Mouse (Mus musculus): Measurements from ENCODE around the gene Smtnl2. TPM values are rescaled to one million over a fixed set of nuclear protein-coding genes. Genes with fewer than 3 reads are reported as not detected.
"Not testable (repeated sequence)": the region's sequence is repeated elsewhere in the genome, so short reads cannot be mapped to it uniquely, and the experiment has no call there.

The Smtnl2 gene
- polyA plus RNA-seq, 1 experiment from 2014 or later = 2.9 TPM

- Histone ChIP-seq H3K36me3 (ENCODE audit: control insufficient read depth, insufficient read depth, low read length) (no peaks in the 10 kb centered on the region), H3K4me3 (replicated peaks; ENCODE audit: low read depth, low read length) (no peak overlapping the region), H3K4me2 (ENCODE audit: low read length) (no peak overlapping the region), H3K4me1 (ENCODE audit: control insufficient read depth, insufficient read depth, low read length) (no peaks in the 10 kb centered on the region), H3K27ac (replicated peaks; ENCODE audit: low read depth, low read length) (no peak overlapping the region), H3K9me3 (ENCODE audit: control insufficient read depth, low read length) (no peaks in the 10 kb centered on the region), H3K27me3 (ENCODE audit: control insufficient read depth, insufficient read depth, low read length) (no peaks in the 10 kb centered on the region), H3K9ac (replicated peaks; ENCODE audit: low read length) (no peak overlapping the region)
- 63% methylated on average over 10 of the region's 10 CpGs for WGBS
- ATAC-seq (ENCODE audit: low FRiP score, low TSS enrichment) (no peak), DNase-seq (no peak)
These were observed 63.0 kb downstream of the Smtnl2 start for GRCm38 (mm10) chr11:72348563-72348962.

GRCm38 (mm10) chr11:72344486-72344885 lies 67.0 kb downstream of the Smtnl2 start:
- H3K4me3 ChIP-seq (replicated peaks; ENCODE audit: low read depth, low read length) = no peak overlapping the region
- no peaks in the 10 kb centered on the region for H3K4me1 ChIP-seq (ENCODE audit: control insufficient read depth, insufficient read depth, low read length)
- H3K4me2 ChIP-seq (ENCODE audit: low read length) = no peak overlapping the region
- no peak overlapping the region for H3K9ac ChIP-seq (replicated peaks; ENCODE audit: low read length)
- H3K36me3 ChIP-seq (ENCODE audit: control insufficient read depth, insufficient read depth, low read length) = no peaks in the 10 kb centered on the region
- H3K9me3 ChIP-seq (ENCODE audit: control insufficient read depth, low read length) = no peaks in the 10 kb centered on the region
- no peak for DNase-seq
- no peaks in the 10 kb centered on the region for H3K27me3 ChIP-seq (ENCODE audit: control insufficient read depth, insufficient read depth, low read length)
- H3K27ac ChIP-seq (replicated peaks; ENCODE audit: low read depth, low read length) = no peak overlapping the region
- ATAC-seq (ENCODE audit: low FRiP score, low TSS enrichment) = no peak
- WGBS = 94% methylated on average over 11 of the region's 11 CpGs

- Histone ChIP-seq H3K27me3 (ENCODE audit: control insufficient read depth, insufficient read depth, low read length) (no peaks in the 10 kb centered on the region), H3K9ac (replicated peaks; ENCODE audit: low read length) (no peak overlapping the region), H3K4me1 (ENCODE audit: control insufficient read depth, insufficient read depth, low read length) (no peaks in the 10 kb centered on the region), H3K4me2 (ENCODE audit: low read length) (no peak overlapping the region), H3K27ac (replicated peaks; ENCODE audit: low read depth, low read length) (no peak overlapping the region), H3K9me3 (ENCODE audit: control insufficient read depth, low read length) (no peaks in the 10 kb centered on the region), H3K4me3 (replicated peaks; ENCODE audit: low read depth, low read length) (no peak overlapping the region), H3K36me3 (ENCODE audit: control insufficient read depth, insufficient read depth, low read length) (no peaks in the 10 kb centered on the region)
- DNase-seq (peak; percentile 82), ATAC-seq (ENCODE audit: low FRiP score, low TSS enrichment) (no peak)
- WGBS = 29% methylated on average over 8 of the region's 8 CpGs
These were observed 67.6 kb downstream of the Smtnl2 start for GRCm38 (mm10) chr11:72343904-72344303.

GRCm38 (mm10) chr11:72343238-72343625 lies 68.3 kb downstream of the Smtnl2 start:
- H3K4me3 ChIP-seq (replicated peaks; ENCODE audit: low read depth, low read length); H3K4me1 ChIP-seq (ENCODE audit: control insufficient read depth, insufficient read depth, low read length); H3K4me2 ChIP-seq (ENCODE audit: low read length); H3K36me3 ChIP-seq (ENCODE audit: control insufficient read depth, insufficient read depth, low read length); DNase-seq; H3K9me3 ChIP-seq (ENCODE audit: control insufficient read depth, low read length); H3K27me3 ChIP-seq (ENCODE audit: control insufficient read depth, insufficient read depth, low read length); ATAC-seq (ENCODE audit: low FRiP score, low TSS enrichment); H3K27ac ChIP-seq (replicated peaks; ENCODE audit: low read depth, low read length); H3K9ac ChIP-seq (replicated peaks; ENCODE audit: low read length): not testable (repeated sequence)
- WGBS = 94% methylated on average over 5 of the region's 5 CpGs

- ATAC-seq (ENCODE audit: low FRiP score, low TSS enrichment) (peak; percentile 69), DNase-seq (peak; percentile 89)
- H3K27ac ChIP-seq (replicated peaks; ENCODE audit: low read depth, low read length) = no peak overlapping the region
- peaks cover 6% of the 10 kb centered on the region; the same call in 1 of the 2 replicates for H3K4me1 ChIP-seq (ENCODE audit: control insufficient read depth, insufficient read depth, low read length)
- no peaks in the 10 kb centered on the region for H3K27me3 ChIP-seq (ENCODE audit: control insufficient read depth, insufficient read depth, low read length)
- no peak overlapping the region for H3K4me3 ChIP-seq (replicated peaks; ENCODE audit: low read depth, low read length)
- no peaks in the 10 kb centered on the region for H3K36me3 ChIP-seq (ENCODE audit: control insufficient read depth, insufficient read depth, low read length)
- no peak overlapping the region for H3K9ac ChIP-seq (replicated peaks; ENCODE audit: low read length)
- 10% methylated on average over 7 of the region's 7 CpGs for WGBS
- H3K4me2 ChIP-seq (ENCODE audit: low read length) = peak overlapping the region; percentile 35; the same call in 1 of the 2 replicates
- H3K9me3 ChIP-seq (ENCODE audit: control insufficient read depth, low read length) = no peaks in the 10 kb centered on the region
These were observed 68.8 kb downstream of the Smtnl2 start for GRCm38 (mm10) chr11:72342549-72343237.

GRCm38 (mm10) chr11:72339716-72340115 lies 71.8 kb downstream of the Smtnl2 start:
- Histone ChIP-seq H3K9ac (replicated peaks; ENCODE audit: low read length) (no peak overlapping the region), H3K27ac (replicated peaks; ENCODE audit: low read depth, low read length) (no peak overlapping the region), H3K27me3 (ENCODE audit: control insufficient read depth, insufficient read depth, low read length) (no peaks in the 10 kb centered on the region), H3K36me3 (ENCODE audit: control insufficient read depth, insufficient read depth, low read length) (no peaks in the 10 kb centered on the region), H3K4me2 (ENCODE audit: low read length) (no peak overlapping the region), H3K4me1 (ENCODE audit: control insufficient read depth, insufficient read depth, low read length) (peaks cover 6% of the 10 kb centered on the region; the same call in 1 of the 2 replicates), H3K9me3 (ENCODE audit: control insufficient read depth, low read length) (no peaks in the 10 kb centered on the region), H3K4me3 (replicated peaks; ENCODE audit: low read depth, low read length) (no peak overlapping the region)
- ATAC-seq (ENCODE audit: low FRiP score, low TSS enrichment) (no peak), DNase-seq (no peak)
- 70% methylated on average over 4 of the region's 4 CpGs for WGBS

Small RNAs within 50 kb of the gene (microRNA-seq; reads per million reads assigned to microRNA genes)
- gene Mir6338 = not detected

Other genes starting within 250 kb of the Smtnl2 start
- gene Gm43951, start 204.9 kb downstream of the Smtnl2 start, polyA plus RNA-seq (2014; fragmentation: Nextera tagmentation; extraction: Ambion mirVana) = 0.12 and 0.19 TPM in 2 replicates
- gene 4933427D14Rik, start 204.3 kb downstream of the Smtnl2 start, polyA plus RNA-seq (2014; fragmentation: Nextera tagmentation; extraction: Ambion mirVana) = 16.9 and 22.2 TPM in 2 replicates
- gene Txndc17, start 204.2 kb downstream of the Smtnl2 start, polyA plus RNA-seq (2014; fragmentation: Nextera tagmentation; extraction: Ambion mirVana) = 137 and 150 TPM in 2 replicates
- gene Med31, start 196.1 kb downstream of the Smtnl2 start, polyA plus RNA-seq (2014; fragmentation: Nextera tagmentation; extraction: Ambion mirVana) = 61.1 and 68.5 TPM in 2 replicates
- 1.0 and 2.0 TPM in 2 replicates for gene Slc13a5, start 144.5 kb downstream of the Smtnl2 start, polyA plus RNA-seq (2014; fragmentation: Nextera tagmentation; extraction: Ambion mirVana)
- 1.1 and 3.3 TPM in 2 replicates for gene Xaf1, start 110.1 kb downstream of the Smtnl2 start, polyA plus RNA-seq (2014; fragmentation: Nextera tagmentation; extraction: Ambion mirVana)
- gene Fbxo39, start 97.3 kb downstream of the Smtnl2 start, polyA plus RNA-seq (2014; fragmentation: Nextera tagmentation; extraction: Ambion mirVana) = not detected in 2 replicates
- gene Tekt1, start 49.3 kb downstream of the Smtnl2 start, polyA plus RNA-seq (2014; fragmentation: Nextera tagmentation; extraction: Ambion mirVana) = 6.9 and 9.0 TPM in 2 replicates
- not detected in 2 replicates for gene Ggt6, start 23.8 kb upstream of the Smtnl2 start, polyA plus RNA-seq (2014; fragmentation: Nextera tagmentation; extraction: Ambion mirVana)
- 52.0 and 66.0 TPM in 2 replicates for gene Mybbp1a, start 29.6 kb upstream of the Smtnl2 start, polyA plus RNA-seq (2014; fragmentation: Nextera tagmentation; extraction: Ambion mirVana)
- 12.6 TPM in 2 replicates for gene Spns2, start 78.2 kb upstream of the Smtnl2 start, polyA plus RNA-seq (2014; fragmentation: Nextera tagmentation; extraction: Ambion mirVana)
- gene Spns3, start 138.8 kb upstream of the Smtnl2 start, polyA plus RNA-seq (2014; fragmentation: Nextera tagmentation; extraction: Ambion mirVana) = 0.11 TPM in 1 of 2 replicates, not detected in the other
- gene Ube2g1, start 195.6 kb upstream of the Smtnl2 start, polyA plus RNA-seq (2014; fragmentation: Nextera tagmentation; extraction: Ambion mirVana) = 87.2 and 111 TPM in 2 replicates